Mouse (Mus musculus) lung, postnatal 10 days (tissue): ENCODE results near the gene Fer.
"Not testable (repeated sequence)": the region's sequence is repeated elsewhere in the genome, so short reads cannot be mapped to it uniquely, and the experiment has no call there.

Source experiments
- DNase-seq: peaks from one replicate; pipeline ENCODE4 v3.0.0; 2021

Fer gene

DNA sequence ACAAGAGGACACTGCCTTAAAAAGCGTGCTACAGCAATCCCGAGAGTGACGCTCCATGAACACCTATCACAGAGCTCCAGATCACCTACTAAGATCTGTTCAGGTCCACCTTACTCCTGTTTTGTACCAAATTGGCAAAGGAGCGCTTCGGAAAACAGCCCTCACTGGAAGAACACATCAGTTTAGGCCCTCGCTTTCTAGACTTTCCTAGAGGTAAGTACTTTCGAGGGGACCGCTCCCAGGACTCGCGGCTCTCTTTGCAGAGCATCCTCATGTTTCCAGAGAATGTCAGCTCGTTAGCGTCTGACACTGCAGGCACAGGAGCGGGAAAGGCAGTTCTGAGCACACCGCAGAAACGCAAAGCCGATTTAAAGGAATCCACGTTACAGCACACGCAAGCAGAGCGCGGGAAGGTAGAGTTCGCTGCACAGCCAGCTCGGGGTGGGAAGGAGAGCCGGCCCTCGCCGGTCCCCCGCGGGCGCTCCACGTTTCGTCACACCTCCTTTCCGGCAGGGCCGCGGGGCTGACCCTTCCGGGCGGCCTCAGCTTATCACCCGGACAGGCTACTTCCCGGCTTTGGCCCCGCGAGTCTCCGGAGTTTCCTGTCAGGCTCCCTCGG lies at the start of gene Fer:
Gene Fer (plus strand): TSS at position 51 of the 619 bp plus-strand sequence.
- DNase-seq, result peak; percentile 3

DNA sequence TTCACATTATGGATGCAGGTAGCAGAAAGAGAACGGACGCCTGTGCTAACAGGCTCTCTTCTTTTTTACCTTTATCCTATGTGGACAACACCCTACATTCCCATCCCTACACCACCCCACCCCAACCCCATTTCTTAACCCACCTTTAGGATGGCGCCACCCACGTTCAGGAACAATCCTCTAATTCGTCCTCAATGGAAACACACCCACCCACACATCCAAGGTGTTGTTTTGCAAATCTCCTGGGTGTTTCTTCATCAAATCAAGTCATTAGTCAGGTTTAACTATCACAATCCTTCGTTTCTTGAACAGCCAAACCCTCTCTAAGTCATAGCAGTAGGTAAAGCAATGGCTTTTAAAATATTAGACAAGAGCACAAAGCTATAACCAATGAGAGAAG lies 49.3 kb upstream of the Fer start:
- no peak for DNase-seq

DNA sequence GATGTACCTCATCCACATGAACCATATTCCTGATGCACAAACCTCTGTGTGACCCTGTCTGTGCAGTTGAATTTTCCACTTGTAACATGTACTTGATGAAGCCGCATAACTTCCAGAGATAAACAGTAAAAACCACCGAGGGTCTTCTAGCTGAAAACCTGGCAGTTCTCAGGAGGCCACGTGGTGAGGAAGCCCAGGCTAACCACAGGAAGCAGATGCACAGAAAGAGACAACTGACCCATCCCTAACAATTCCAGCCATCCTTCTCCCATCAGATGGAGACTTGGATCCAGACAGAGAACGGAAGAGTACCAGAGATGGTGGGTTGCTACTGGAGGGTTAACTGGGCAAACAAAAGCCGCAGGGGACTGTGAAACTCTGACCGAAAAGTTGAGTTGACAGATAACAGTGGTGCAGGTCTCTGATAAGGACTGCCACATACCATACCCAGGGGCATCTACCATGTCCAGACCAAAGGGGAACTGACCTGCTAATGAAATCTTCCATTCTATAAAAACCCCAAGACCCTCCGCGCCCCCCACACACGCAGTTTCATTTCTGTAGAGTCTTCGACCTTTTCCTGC lies 44.3 kb upstream of the Fer start:
- no peak for DNase-seq

DNA sequence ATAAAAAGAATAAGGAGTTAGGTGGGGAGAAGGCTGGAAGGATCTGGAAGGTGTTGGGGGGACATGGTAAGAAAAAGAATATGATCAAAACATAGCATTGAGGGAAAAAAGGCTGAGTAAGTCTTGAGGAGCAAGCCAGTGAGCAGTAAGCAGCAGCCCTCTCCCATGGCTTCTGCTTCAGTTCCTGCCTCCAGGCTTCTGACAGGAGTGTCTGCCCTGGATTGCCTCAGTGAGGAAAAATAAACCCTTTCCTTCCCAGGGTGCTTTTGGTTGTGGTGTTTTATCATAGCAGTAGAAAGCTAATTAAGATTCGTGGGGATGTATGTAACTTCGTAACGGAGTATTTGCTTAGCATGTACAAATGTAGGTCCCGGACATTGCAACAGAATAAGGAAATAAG lies 38.7 kb upstream of the Fer start:
- no peak for DNase-seq

GRCm38 (mm10) chr17:63826196-63826595 lies 36.7 kb upstream of the Fer start:
- no peak for DNase-seq

GRCm38 (mm10) chr17:63826767-63827166 lies 36.1 kb upstream of the Fer start:
- DNase-seq, result no peak

GRCm38 (mm10) chr17:63828561-63829332 lies 34.1 kb upstream of the Fer start:
- no peak for DNase-seq

DNA sequence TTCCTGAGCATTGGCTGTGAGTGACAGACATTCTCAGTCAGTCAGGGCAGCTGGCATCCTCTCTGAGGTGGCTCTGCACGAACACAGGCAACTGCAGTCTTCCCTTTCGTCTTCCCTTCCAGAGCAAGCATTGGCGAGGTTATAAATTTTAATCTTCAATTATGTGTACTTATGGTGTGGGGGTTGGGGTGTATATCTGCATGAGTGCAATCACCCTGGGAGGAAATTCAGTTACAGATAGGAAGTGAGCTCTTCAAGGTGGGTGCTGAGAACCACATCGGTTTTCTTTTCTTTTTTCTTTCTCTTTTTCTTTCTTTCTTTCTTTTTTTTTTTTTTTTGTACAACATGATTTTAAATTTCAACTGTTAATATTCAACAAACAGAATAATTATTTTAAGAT lies 31.3 kb upstream of the Fer start:
- DNase-seq, result no peak

GRCm38 (mm10) chr17:63836223-63836622 lies 26.6 kb upstream of the Fer start:
- DNase-seq, result no peak

GRCm38 (mm10) chr17:63836641-63837040 lies 26.2 kb upstream of the Fer start:
- DNase-seq, result no peak

DNA sequence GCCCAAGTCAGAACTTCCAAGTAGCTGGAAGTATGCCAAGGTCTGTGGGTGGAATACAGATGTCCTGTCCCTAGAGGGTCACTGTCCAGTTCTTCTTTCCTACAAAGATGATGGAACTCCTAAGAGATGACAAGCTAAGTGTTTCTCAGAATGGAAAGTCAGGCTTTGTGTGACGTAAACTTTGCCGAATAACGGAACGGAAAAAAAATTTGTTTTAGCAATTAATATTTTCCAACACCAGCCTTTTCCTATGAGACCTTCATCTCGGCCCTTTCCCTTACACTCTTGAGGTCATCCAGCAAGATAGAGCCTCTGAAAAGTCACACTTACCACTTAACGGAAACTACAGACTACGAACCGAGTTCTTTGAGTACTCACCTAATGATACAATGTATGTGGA lies 24.7 kb upstream of the Fer start:
- no peak for DNase-seq

- DNase-seq, result no peak
Observed at GRCm38 (mm10) chr17:63839636-63840269, 23.1 kb upstream of the Fer start.

- DNase-seq, result no peak
Observed at GRCm38 (mm10) chr17:63842226-63842625, 20.6 kb upstream of the Fer start.

DNA sequence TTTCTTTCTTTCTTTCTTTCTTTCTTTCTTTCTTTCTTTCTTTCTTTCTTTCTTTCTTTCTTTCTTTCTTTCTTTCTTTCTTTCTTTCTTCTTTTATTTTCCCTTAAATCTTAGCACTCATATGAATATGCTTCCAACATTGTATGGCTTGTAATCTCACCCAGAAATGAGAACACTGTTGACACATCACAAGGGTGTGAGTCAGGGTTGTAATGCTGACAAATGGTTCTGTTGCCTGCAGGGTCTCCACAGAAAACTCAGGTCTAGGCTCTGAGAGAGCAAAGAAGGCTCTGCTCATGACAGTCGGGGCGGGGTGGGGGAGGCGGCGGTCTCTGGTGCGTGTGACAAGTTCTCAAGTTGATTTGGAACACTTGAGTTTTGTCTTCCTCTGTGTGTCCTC lies 17.9 kb upstream of the Fer start:
- DNase-seq, result no peak

GRCm38 (mm10) chr17:63845766-63846165 lies 17.1 kb upstream of the Fer start:
- DNase-seq, result not testable (repeated sequence)

DNA sequence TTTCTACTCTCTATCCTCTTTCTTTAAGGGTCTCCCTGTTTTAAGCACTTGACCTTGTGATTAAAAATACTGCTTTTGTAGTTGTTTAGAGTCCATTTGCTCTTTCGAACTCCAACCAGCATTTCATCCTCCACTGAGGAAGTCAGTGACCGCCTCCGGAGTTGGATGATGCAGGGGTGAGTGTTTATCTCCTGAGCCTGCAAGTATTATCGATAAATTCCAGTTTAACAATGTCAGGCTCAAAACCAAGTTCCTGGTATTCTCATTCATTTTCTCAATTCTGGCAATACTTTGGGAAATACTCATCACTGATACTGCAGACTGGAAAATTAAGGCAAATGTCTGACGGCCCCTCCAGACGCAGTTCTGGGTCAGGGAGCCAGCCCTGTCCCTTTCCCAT lies 13.7 kb upstream of the Fer start:
- no peak for DNase-seq

GRCm38 (mm10) chr17:63849566-63849965 lies 13.3 kb upstream of the Fer start:
- peak; percentile 95 for DNase-seq

DNA sequence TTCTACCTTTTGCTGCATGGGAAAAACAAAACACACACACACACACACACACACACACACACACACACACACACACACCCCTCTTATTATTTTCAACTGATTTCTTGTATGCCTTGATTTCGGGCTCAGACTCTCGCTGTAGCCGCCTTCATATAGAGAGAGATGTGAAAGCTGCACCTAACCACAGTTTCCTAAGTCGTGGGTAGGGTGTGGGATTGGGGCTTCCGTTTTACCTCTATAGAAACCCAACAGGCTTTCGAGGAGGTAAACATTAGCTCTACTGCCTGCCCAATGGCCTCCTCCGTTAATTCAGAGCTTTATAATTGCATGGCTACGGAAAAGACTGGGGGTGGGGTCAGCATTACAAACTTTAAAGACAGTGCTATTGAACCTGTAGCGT lies 12.8 kb upstream of the Fer start:
- no peak for DNase-seq

DNA sequence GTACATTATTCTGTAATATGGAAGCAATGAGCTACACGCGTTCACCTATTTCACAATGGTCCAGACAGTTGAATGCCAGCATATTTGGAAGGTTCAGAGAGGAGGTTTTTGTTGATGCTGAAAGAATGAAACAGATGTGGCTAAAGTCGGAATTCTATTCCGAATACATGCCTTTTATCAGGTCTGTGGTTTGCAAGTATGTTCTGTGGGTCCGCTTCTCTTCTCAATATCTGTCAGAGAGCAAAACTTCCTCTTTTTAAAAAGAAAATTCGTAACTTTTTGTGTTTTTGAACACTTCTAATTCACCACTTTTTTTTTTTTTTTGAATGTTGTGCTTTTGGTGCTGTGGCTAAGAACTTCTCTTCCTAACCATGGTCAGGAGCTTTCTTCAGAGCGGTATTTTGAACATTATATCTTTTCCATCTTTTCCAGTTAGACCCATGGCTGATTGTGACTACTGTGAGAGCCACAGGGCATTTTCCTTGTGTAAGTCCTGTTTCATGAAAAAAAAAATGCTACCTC lies 5.8 kb upstream of the Fer start:
- DNase-seq, result no peak

DNA sequence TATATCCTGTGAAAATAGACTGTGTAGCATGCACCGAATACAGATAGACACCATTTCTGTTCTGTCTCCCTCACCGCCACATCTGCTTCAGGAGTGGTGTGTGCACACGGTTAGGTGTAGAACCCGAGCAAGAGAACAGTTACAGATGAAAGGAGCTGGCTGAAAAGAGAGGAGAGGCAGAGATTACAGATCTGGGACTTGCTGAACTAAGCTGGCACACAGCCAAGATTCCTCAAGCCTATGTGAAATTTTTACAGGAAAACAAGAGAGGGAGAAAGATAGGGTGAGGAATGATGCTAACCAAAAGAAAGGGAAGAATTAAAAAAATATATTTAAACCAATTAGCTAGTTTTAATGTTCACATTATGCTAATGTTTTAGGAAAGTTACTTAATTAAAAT lies 1.9 kb upstream of the Fer start:
- peak; percentile 8 for DNase-seq

DNA sequence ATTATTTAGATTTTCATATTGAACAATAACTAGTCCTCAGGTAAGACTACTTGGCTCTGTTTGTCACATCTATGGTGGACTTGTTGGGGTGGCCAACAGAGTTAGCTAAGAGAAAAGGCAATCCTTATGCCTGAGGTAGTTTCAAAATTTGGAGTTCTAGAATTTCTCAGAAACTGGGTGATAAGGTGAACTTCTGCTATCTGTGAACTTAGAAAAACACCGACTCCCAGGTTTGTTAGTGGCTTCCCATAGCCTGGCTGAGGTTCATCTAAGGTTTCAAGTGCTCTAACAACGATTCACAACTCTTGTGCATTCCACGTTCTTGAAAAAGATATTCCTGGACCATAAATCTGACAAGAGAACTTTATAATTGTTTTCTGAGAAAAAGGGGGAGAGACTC lies 463 bp upstream of the Fer start:
- no peak for DNase-seq

DNA sequence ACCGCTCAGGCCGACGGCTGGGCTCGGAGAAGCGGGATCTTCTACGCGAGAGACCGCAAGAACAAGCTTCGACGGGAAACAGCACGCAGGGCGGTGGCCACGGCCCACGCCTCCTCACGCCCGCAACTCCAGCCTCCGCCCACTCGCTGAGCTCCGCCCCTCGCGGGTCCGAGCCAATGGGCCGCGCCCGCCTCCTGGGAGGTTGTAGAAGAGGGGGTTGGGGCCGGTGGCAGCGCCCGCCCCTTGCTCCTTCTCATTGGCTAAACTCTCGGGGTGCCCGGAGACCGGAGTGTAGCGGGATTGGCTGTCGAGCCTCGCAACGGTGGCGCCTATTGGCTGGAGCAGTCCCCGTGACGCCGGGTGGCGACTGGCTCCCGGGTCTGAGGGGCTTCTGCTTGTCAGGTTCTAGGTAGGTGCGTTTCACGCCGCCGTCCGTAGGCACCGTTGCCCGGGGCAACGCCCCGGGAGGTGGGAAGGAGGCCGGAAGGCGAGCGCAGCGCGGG lies 836 bp downstream of the Fer start, which contains the start of gene A930002H24Rik:
Gene A930002H24Rik (minus strand): TSS at position 145 of the 503 bp plus-strand sequence.
- DNase-seq, result peak; percentile 99

GRCm38 (mm10) chr17:63864171-63864571 lies 1.3 kb downstream of the Fer start:
- peak; percentile 62 for DNase-seq
